Mouse (Mus musculus): ENCODE results near the gene Them7. TPM values are rescaled to one million over a fixed set of nuclear protein-coding genes. Genes with fewer than 3 reads are reported as not detected.

Gene Them7
- polyA plus RNA-seq, 1 experiment from 2014 or later: not detected

DNA sequence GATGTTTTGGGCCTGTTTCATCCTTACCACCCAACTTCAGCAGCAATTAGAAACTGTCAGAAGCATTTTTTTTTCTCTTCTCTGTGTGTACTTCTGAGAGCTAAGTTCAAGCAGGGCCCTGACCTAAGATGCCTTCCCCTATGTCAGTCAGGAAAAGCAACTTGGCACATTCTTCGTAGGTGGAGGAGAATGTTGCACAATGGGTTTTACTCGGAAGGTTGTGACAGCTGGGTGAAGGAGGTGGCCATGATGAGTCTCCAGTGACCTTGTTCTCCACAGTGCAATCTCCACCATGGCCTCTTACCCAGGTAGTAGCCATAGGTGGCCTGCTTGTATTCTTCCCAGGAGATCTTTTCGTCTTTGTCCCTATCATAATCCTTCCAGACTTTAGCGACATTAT lies 170.3 kb downstream of the Them7 start:
- no peaks in the 10 kb centered on the region for H3K9me3 ChIP-seq (ENCODE audit: control insufficient read depth, low read length)
- no peak overlapping the region for H3K4me3 ChIP-seq (replicated peaks; ENCODE audit: low read depth, low read length)
- no peak overlapping the region for H3K4me2 ChIP-seq (ENCODE audit: low read length)
- no peaks in the 10 kb centered on the region for H3K36me3 ChIP-seq (ENCODE audit: control insufficient read depth, insufficient read depth, low read length)
- peaks cover 7% of the 10 kb centered on the region for H3K27me3 ChIP-seq (ENCODE audit: control insufficient read depth, insufficient read depth, low read length)
- ATAC-seq (ENCODE audit: low FRiP score, low TSS enrichment): no peak
- WGBS: 96% methylated on average over 4 of the region's 4 CpGs
- no peak overlapping the region for H3K9ac ChIP-seq (replicated peaks; ENCODE audit: low read length)
- peaks cover 5% of the 10 kb centered on the region; the same call in 1 of the 2 replicates for H3K4me1 ChIP-seq (ENCODE audit: control insufficient read depth, insufficient read depth, low read length)
- DNase-seq: no peak
- no peak overlapping the region for H3K27ac ChIP-seq (replicated peaks; ENCODE audit: low read depth, low read length)

DNA sequence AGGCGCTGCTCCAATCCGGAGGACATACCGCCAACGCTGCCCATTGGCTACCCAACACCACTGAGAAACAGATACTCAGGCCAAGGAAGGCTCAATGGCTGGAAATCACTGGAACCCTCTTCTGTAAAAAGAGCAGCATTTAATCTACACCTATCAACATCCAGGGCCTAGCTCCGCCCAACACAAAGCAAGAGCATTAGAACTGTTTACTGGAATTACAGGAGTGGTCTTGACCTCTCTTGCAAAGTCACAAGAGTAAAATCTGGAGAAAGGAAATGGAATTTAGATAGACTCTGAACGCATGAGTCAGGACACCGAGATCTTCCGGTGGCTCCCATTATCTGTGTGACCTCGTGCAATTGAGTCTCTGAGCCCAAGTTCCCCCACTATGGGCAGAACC lies 171.9 kb downstream of the Them7 start:
- DNase-seq: no peak
- H3K9ac ChIP-seq (replicated peaks; ENCODE audit: low read length): no peak overlapping the region
- H3K9me3 ChIP-seq (ENCODE audit: control insufficient read depth, low read length): no peaks in the 10 kb centered on the region
- no peak overlapping the region for H3K4me2 ChIP-seq (ENCODE audit: low read length)
- H3K27ac ChIP-seq (replicated peaks; ENCODE audit: low read depth, low read length): no peak overlapping the region
- H3K4me3 ChIP-seq (replicated peaks; ENCODE audit: low read depth, low read length): no peak overlapping the region
- ATAC-seq (ENCODE audit: low FRiP score, low TSS enrichment): no peak
- peaks cover 7% of the 10 kb centered on the region; the same call in 1 of the 2 replicates for H3K4me1 ChIP-seq (ENCODE audit: control insufficient read depth, insufficient read depth, low read length)
- H3K36me3 ChIP-seq (ENCODE audit: control insufficient read depth, insufficient read depth, low read length): no peaks in the 10 kb centered on the region
- 97% methylated on average over 9 of the region's 9 CpGs for whole genome bisulfite sequencing
- H3K27me3 ChIP-seq (ENCODE audit: control insufficient read depth, insufficient read depth, low read length): peaks cover 7% of the 10 kb centered on the region

DNA sequence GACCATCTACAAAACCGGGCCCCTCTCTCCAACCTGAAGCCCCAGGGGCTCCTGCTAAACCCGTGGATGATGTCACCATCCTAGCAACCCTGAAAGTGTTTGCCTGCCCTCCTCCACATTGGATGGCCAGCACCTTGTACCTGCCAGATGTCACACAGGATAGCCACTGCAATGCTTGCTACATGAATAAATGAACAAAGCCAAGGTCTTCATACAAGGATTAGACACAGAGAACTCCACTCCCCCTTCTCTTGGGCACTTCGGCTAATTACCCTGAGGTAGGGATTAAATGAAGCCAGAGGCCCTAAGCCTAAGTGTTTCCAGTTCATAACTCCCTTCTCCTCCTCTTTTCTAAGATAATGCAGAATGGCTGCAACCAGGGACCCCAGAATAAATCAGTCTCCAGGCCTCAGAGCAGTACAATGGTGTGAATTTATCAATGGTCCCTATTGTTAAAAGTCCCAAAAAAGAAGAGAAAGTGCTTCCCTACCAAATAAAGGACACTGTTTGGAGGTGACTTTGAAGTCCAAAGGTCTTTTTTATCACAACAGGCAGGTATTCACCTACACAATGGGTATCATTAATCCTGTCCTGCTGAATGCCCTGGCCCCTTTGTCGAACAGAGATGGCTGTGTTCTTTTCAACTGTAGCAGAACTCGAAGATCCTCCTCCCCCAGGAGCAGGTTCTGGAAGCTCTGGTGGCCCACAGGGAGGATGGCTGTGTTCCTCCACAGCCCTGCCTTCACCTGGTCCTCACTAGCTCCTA lies 173.5 kb downstream of the Them7 start:
- H3K27ac ChIP-seq (replicated peaks; ENCODE audit: low read depth, low read length): no peak overlapping the region
- H3K9ac ChIP-seq (replicated peaks; ENCODE audit: low read length): no peak overlapping the region; the same call in 1 of the 2 replicates
- H3K4me2 ChIP-seq (ENCODE audit: low read length): peak overlapping the region; percentile 99
- H3K27me3 ChIP-seq (ENCODE audit: control insufficient read depth, insufficient read depth, low read length): peaks cover 7% of the 10 kb centered on the region
- ATAC-seq (ENCODE audit: low FRiP score, low TSS enrichment): no peak
- H3K4me1 ChIP-seq (ENCODE audit: control insufficient read depth, insufficient read depth, low read length): peaks cover 7% of the 10 kb centered on the region; the same call in 1 of the 2 replicates
- peak overlapping the region; percentile 63; the same call in 1 of the 2 replicates for H3K4me3 ChIP-seq (replicated peaks; ENCODE audit: low read depth, low read length)
- no peaks in the 10 kb centered on the region for H3K9me3 ChIP-seq (ENCODE audit: control insufficient read depth, low read length)
- 24% methylated on average over 5 of the region's 5 CpGs for WGBS
- no peak for DNase-seq
- no peaks in the 10 kb centered on the region for H3K36me3 ChIP-seq (ENCODE audit: control insufficient read depth, insufficient read depth, low read length)

DNA sequence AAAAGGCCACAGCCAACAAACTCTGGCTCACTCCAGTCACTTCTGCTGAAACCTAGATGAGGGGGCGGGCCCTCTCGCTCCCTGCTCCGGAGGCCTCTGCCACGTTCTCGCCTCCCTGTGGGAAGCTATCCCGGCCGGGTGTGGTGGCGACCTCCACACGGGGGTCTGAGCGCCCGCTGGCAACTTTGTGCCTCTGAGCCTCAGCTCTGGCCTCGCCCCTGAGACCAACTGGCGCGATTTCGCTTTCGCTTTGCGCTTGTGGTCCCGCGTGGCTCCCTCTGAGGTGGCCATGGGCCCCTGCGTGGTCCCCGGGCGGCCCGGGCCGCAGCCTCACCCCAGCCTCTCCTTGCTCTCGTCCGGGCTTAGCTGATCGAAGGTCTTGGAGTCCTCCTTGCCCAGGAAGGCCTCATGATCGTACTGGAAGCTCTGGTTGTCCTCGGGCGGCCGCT lies 174.5 kb downstream of the Them7 start:
- DNase-seq: no peak

DNA sequence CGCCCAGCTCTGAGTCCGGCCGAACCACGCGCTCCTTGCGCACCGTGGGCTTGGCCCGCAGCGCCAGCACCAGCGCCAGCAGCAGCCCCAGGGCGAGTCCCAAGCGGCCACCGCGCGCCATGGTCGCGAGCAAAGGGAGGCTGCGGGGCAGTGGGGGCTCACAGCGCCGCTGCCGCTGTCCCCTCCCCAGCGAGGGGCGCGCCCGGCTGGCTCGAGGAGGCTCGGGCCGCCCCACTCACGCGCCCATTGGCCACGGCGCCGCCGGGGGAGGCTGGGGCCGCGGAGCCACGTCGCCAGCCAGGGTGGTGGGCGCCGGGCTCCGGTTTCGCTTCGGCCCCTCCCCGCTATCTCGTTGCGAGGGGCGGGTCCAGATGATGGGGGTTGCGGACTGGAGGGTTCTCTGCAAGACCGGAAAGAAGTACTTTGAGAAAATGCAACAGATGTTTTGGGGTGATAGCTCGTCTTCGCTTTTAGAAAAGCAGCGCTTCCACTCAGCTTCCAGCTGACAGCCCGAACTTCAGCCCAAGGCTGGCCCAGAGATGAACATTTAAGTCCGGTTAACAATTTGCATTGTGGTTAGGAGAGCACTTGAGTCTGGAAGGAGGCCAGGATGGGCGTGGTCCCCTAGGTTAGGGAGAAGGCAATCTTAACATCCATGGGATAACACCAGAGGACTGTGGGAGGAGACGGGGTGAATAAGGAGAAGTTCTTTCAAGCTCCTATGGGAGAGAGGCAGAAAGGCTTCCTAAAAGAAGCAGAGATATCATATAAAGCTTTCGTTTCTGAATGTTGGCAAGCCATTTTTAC lies 175.2 kb downstream of the Them7 start, which contains the start of gene Rcn1:
Rcn1 (minus strand) TSS at position 235 of the 807 bp plus-strand sequence.
- H3K9me3 ChIP-seq (ENCODE audit: control insufficient read depth, low read length): no peaks in the 10 kb centered on the region
- ATAC-seq (ENCODE audit: low FRiP score, low TSS enrichment): peak; percentile 83
- no peaks in the 10 kb centered on the region for H3K36me3 ChIP-seq (ENCODE audit: control insufficient read depth, insufficient read depth, low read length)
- peak within 1 kb of the TSS; percentile 99 for H3K4me2 ChIP-seq (ENCODE audit: low read length)
- peak within 1 kb of the TSS; percentile 63 for H3K4me3 ChIP-seq (replicated peaks; ENCODE audit: low read depth, low read length)
- peak within 1 kb of the TSS; percentile 62 for H3K27ac ChIP-seq (replicated peaks; ENCODE audit: low read depth, low read length)
- peaks cover 7% of the 10 kb centered on the region; the same call in 1 of the 2 replicates for H3K4me1 ChIP-seq (ENCODE audit: control insufficient read depth, insufficient read depth, low read length)
- 2% methylated on average over 57 of the region's 57 CpGs for WGBS
- peak within 1 kb of the TSS; percentile 69 for H3K9ac ChIP-seq (replicated peaks; ENCODE audit: low read length)
- DNase-seq: peak; percentile 79
- peaks cover 7% of the 10 kb centered on the region for H3K27me3 ChIP-seq (ENCODE audit: control insufficient read depth, insufficient read depth, low read length)

More for the DNA sequence above, 174.5 kb downstream of the Them7 start:
- Histone ChIP-seq H3K9me3 (ENCODE audit: control insufficient read depth, low read length) (no peaks in the 10 kb centered on the region), H3K36me3 (ENCODE audit: control insufficient read depth, insufficient read depth, low read length) (no peaks in the 10 kb centered on the region), H3K9ac (replicated peaks; ENCODE audit: low read length) (peak overlapping the region; percentile 69), H3K4me3 (replicated peaks; ENCODE audit: low read depth, low read length) (peak overlapping the region; percentile 63), H3K27me3 (ENCODE audit: control insufficient read depth, insufficient read depth, low read length) (peaks cover 7% of the 10 kb centered on the region), H3K4me1 (ENCODE audit: control insufficient read depth, insufficient read depth, low read length) (peaks cover 7% of the 10 kb centered on the region; the same call in 1 of the 2 replicates), H3K27ac (replicated peaks; ENCODE audit: low read depth, low read length) (peak overlapping the region; percentile 62), H3K4me2 (ENCODE audit: low read length) (peak overlapping the region; percentile 99)
- WGBS: under 1% methylated on average over 31 of the region's 31 CpGs
- peak; percentile 44 for ATAC-seq (ENCODE audit: low FRiP score, low TSS enrichment)

GRCm38 (mm10) chr2:105400558-105400957 lies 176.4 kb downstream of the Them7 start:
- Histone ChIP-seq H3K4me3 (replicated peaks; ENCODE audit: low read depth, low read length) (no peak overlapping the region), H3K36me3 (ENCODE audit: control insufficient read depth, insufficient read depth, low read length) (no peaks in the 10 kb centered on the region), H3K4me2 (ENCODE audit: low read length) (no peak overlapping the region), H3K4me1 (ENCODE audit: control insufficient read depth, insufficient read depth, low read length) (peaks cover 7% of the 10 kb centered on the region; the same call in 1 of the 2 replicates), H3K27ac (replicated peaks; ENCODE audit: low read depth, low read length) (no peak overlapping the region), H3K9me3 (ENCODE audit: control insufficient read depth, low read length) (no peaks in the 10 kb centered on the region), H3K27me3 (ENCODE audit: control insufficient read depth, insufficient read depth, low read length) (peaks cover 7% of the 10 kb centered on the region), H3K9ac (replicated peaks; ENCODE audit: low read length) (no peak overlapping the region)
- ATAC-seq (ENCODE audit: low FRiP score, low TSS enrichment) (no peak), DNase-seq (no peak)
- 94% methylated on average over 4 of the region's 4 CpGs for WGBS

DNA sequence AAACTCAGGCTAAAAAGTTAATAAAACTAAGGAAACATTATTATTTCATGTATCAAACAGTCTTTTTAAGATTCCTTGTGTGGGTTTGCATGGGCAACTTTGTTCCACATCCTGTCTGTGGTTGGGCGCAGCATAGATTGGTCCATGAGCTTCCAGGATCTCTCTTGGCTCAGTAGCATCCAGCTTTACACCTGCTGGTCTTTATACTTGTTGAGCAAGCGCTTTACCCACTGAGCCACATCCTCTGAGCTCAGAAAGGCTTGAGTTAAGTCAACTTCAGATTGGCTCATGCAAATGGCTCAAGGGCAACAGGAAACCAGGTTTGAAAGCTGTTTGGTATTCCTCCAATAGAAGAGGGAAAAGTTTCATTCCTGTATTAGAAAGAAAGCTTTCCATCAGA lies 178.1 kb downstream of the Them7 start:
- WGBS: 86% methylated on average over 2 of the region's 2 CpGs
- Histone ChIP-seq H3K9ac (replicated peaks; ENCODE audit: low read length) (no peak overlapping the region), H3K4me1 (ENCODE audit: control insufficient read depth, insufficient read depth, low read length) (peaks cover 7% of the 10 kb centered on the region; the same call in 1 of the 2 replicates), H3K4me3 (replicated peaks; ENCODE audit: low read depth, low read length) (no peak overlapping the region), H3K36me3 (ENCODE audit: control insufficient read depth, insufficient read depth, low read length) (no peaks in the 10 kb centered on the region), H3K27ac (replicated peaks; ENCODE audit: low read depth, low read length) (no peak overlapping the region), H3K27me3 (ENCODE audit: control insufficient read depth, insufficient read depth, low read length) (peaks cover 7% of the 10 kb centered on the region), H3K4me2 (ENCODE audit: low read length) (no peak overlapping the region), H3K9me3 (ENCODE audit: control insufficient read depth, low read length) (no peaks in the 10 kb centered on the region)
- DNase-seq: no peak
- no peak for ATAC-seq (ENCODE audit: low FRiP score, low TSS enrichment)

DNA sequence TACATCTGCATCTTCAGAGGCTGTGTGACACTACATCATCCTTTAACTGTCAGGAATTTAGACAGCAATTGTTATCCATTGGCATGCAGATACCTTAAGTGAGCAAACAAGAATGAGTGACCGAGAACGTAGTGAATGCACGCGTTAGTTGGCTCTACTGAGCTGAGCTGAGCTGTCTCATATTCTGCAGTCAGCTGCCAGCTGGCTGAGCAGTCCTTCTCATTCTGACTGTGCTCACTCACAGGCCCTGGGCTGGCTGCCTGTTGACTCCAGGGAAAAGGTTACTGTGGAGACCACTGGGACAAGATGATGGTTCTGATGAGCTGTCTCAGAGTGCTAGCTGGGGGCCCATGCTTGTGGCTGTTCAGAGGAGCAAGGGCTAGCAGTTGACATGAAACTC lies 184.4 kb downstream of the Them7 start:
- WGBS: 74% methylated on average over 4 of the region's 4 CpGs
- H3K9ac ChIP-seq (replicated peaks; ENCODE audit: low read length): no peak overlapping the region
- H3K36me3 ChIP-seq (ENCODE audit: control insufficient read depth, insufficient read depth, low read length): no peaks in the 10 kb centered on the region
- no peak overlapping the region for H3K27ac ChIP-seq (replicated peaks; ENCODE audit: low read depth, low read length)
- H3K4me1 ChIP-seq (ENCODE audit: control insufficient read depth, insufficient read depth, low read length): no peaks in the 10 kb centered on the region
- no peaks in the 10 kb centered on the region for H3K27me3 ChIP-seq (ENCODE audit: control insufficient read depth, insufficient read depth, low read length)
- no peak for ATAC-seq (ENCODE audit: low FRiP score, low TSS enrichment)
- no peak overlapping the region for H3K4me2 ChIP-seq (ENCODE audit: low read length)
- DNase-seq: peak; percentile 18
- no peak overlapping the region for H3K4me3 ChIP-seq (replicated peaks; ENCODE audit: low read depth, low read length)
- H3K9me3 ChIP-seq (ENCODE audit: control insufficient read depth, low read length): no peaks in the 10 kb centered on the region
